28 mouse cellular contexts compared by ENCODE assay signal in the genomic region with DNA sequence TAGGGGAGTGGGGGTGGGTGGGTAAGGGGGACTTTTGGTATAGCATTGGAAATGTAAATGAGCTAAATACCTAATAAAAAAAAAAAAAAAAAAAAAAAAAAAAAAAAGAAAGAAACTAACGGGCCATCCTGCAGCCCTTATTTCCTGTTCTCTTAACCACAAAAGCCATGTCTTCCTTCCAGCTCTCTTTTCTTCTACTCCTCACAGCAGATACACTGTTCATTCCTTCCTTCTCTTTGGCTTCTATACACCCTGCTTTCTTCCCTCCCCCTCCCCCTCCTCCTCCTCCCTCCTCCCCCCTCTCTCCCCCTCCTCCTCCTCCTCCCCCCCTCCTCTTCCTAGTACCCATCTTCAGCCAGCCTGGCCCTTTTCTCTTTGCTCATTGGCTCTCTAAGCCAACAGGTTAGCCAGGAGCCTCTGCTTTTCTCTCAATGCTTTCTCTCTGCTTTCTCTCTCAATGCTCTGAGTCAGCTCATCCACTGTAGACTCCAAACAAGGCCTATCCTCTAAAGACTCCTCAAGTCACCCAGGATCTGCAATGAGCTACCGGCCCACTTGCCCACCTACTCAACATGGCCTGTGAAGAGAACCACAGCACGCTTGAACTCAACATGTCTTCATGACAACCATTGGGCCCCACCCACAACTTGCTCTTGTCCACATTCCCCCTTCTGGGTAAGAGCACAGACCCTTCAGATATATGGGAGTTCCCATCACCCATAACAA. TPM values are rescaled to one million over a fixed set of nuclear protein-coding genes. Genes with fewer than 3 reads are reported as not detected.
A peak's percentile ranks its signal among the peaks of the same experiment; 100 is the strongest.
DNase-seq lines count a peak whose midpoint lies in the region; ATAC-seq and TF ChIP-seq lines count a peak whose summit lies in the region.
"Had no signal": no experiment of that assay in that cellular context is flagged by ENCODE, and none has a peak within 500 bp of the region (broad histone marks: within the 10 kb centered on the region; RNA-seq: fewer than 3 reads in every experiment).

No protein-coding gene starts in this region.

- no peak for ATAC-seq in midbrain, embryonic 11.5 days (ENCODE audit: low FRiP score)
- ATAC-seq in midbrain, postnatal 0 days (ENCODE audit: low FRiP score) = no peak
- peak; percentile 68 for ATAC-seq in CD4-positive, CD25-positive, alpha-beta regulatory T cell, adult 4 months
- ATAC-seq in common myeloid progenitor, adult 5-6 weeks (replicated peaks; ENCODE audit: low read depth, poor library complexity, severe bottlenecking) = peak; percentile 54; the same call in 1 of the 2 replicates
- ATAC-seq: forebrain, embryonic 15.5 days; hindbrain, postnatal 0 days; intestine, embryonic 16.5 days had no signal

- no peak overlapping the region for H3K4me2 ChIP-seq in midbrain, embryonic 11.5 days
- no peak overlapping the region for H3K4me2 ChIP-seq in midbrain, postnatal 0 days (ENCODE audit: low read depth, low read length, poor library complexity, severe bottlenecking)
- H3K4me2 ChIP-seq: embryonic facial prominence, embryonic 15.5 days; forebrain, embryonic 15.5 days; heart, embryonic 15.5 days; hindbrain, embryonic 13.5 days had no signal

- 94% methylated on average over 3 of the region's 3 CpGs for WGBS in midbrain, embryonic 11.5 days
- WGBS in midbrain, postnatal 0 days = 94% methylated on average over 3 of the region's 3 CpGs

- no peak overlapping the region for H3K9ac ChIP-seq in midbrain, embryonic 11.5 days (ENCODE audit: low read length)
- no peak overlapping the region for H3K9ac ChIP-seq in midbrain, postnatal 0 days (replicated peaks; ENCODE audit: low read length, poor library complexity, severe bottlenecking)
- H3K9ac ChIP-seq: embryonic facial prominence, embryonic 15.5 days; forebrain, embryonic 15.5 days; heart, embryonic 15.5 days; hindbrain, embryonic 13.5 days had no signal

- no peaks in the 10 kb centered on the region for H3K27me3 ChIP-seq in midbrain, embryonic 11.5 days (ENCODE audit: control insufficient read depth, insufficient read depth, low read length)
- no peaks in the 10 kb centered on the region for H3K27me3 ChIP-seq in midbrain, postnatal 0 days (ENCODE audit: insufficient read depth, low read length)
- H3K27me3 ChIP-seq: embryonic facial prominence, embryonic 15.5 days; forebrain, embryonic 15.5 days; heart, embryonic 15.5 days; hindbrain, embryonic 13.5 days had no signal

- H3K27ac ChIP-seq in midbrain, embryonic 11.5 days (ENCODE audit: low read depth, low read length) = no peak overlapping the region
- H3K27ac ChIP-seq in midbrain, postnatal 0 days (ENCODE audit: low read depth, low read length) = no peak overlapping the region
- H3K27ac ChIP-seq: embryonic facial prominence, embryonic 15.5 days; forebrain, embryonic 10.5 days; forebrain, embryonic 15.5 days; heart, embryonic 10.5 days; heart, embryonic 15.5 days; hindbrain, embryonic 13.5 days; hindbrain, postnatal 0 days had no signal

- no peaks in the 10 kb centered on the region for H3K36me3 ChIP-seq in midbrain, embryonic 11.5 days (ENCODE audit: control insufficient read depth, insufficient read depth, low read length)
- no peaks in the 10 kb centered on the region for H3K36me3 ChIP-seq in midbrain, postnatal 0 days (ENCODE audit: insufficient read depth, low read length)
- H3K36me3 ChIP-seq: embryonic facial prominence, embryonic 15.5 days; forebrain, embryonic 10.5 days; forebrain, embryonic 15.5 days; heart, embryonic 10.5 days; heart, embryonic 15.5 days; hindbrain, embryonic 13.5 days had no signal

- H3K4me3 ChIP-seq in midbrain, embryonic 11.5 days (ENCODE audit: low read depth, low read length) = no peak overlapping the region
- no peak overlapping the region for H3K4me3 ChIP-seq in midbrain, postnatal 0 days (ENCODE audit: low read depth, low read length)
- H3K4me3 ChIP-seq: embryonic facial prominence, embryonic 15.5 days; erythroblast, embryonic 14.5 days; forebrain, embryonic 10.5 days; forebrain, embryonic 15.5 days; heart, embryonic 10.5 days; heart, embryonic 15.5 days; hindbrain, embryonic 13.5 days had no signal

- no peaks in the 10 kb centered on the region for H3K4me1 ChIP-seq in midbrain, embryonic 11.5 days (ENCODE audit: control insufficient read depth, insufficient read depth, low read length)
- no peaks in the 10 kb centered on the region for H3K4me1 ChIP-seq in midbrain, postnatal 0 days (ENCODE audit: insufficient read depth, low read length)
- H3K4me1 ChIP-seq: embryonic facial prominence, embryonic 15.5 days; forebrain, embryonic 10.5 days; forebrain, embryonic 15.5 days; heart, embryonic 15.5 days; hindbrain, embryonic 13.5 days had no signal

- DNase-seq in midbrain, embryonic 11.5 days (ENCODE audit: low spot score, missing footprints) = peak; percentile 78
- DNase-seq in midbrain, postnatal 0 days (ENCODE audit: low spot score) = no peak
- peak; percentile 32 for DNase-seq in naive thymus-derived CD4-positive, alpha-beta T cell, adult 2 months (ENCODE audit: low read depth)
- DNase-seq in kidney, postnatal 36 days = no peak
- DNase-seq in yolk sac, embryonic 10.5 days (ENCODE audit: low spot score) = no peak
- no peak for DNase-seq in embryo, embryonic 11 days
- DNase-seq: adrenal gland, adult 8-10 months; cerebellum, adult 11 months; cerebellum, adult 9-11 months; cerebellum, postnatal 36 days; gastrocnemius, postnatal 36 days; heart, adult 18-20 months; heart, postnatal 14 days had no signal

- H3K9me3 ChIP-seq in midbrain, embryonic 11.5 days (ENCODE audit: control insufficient read depth, low read length) = no peaks in the 10 kb centered on the region
- no peaks in the 10 kb centered on the region for H3K9me3 ChIP-seq in midbrain, postnatal 0 days (ENCODE audit: low read length)
- H3K9me3 ChIP-seq: embryonic facial prominence, embryonic 15.5 days; forebrain, embryonic 10.5 days; forebrain, embryonic 15.5 days; heart, embryonic 10.5 days; heart, embryonic 15.5 days; hindbrain, embryonic 13.5 days had no signal

- TF ChIP-seq CTCF in midbrain, postnatal 0 days (IDR thresholded peaks at IDR 0.05) = no peak

RNA-seq across cellular contexts. Expression of a gene that starts 13.4 kb away (rescaled TPM):
- polyA plus RNA-seq in midbrain, embryonic 11.5 days (2014; fragmentation: Nextera tagmentation; extraction: Ambion mirVana) = not detected in 2 replicates
- not detected in 2 replicates for total RNA-seq in midbrain, postnatal 0 days (2014; rRNA removed)
- polyA plus RNA-seq in midbrain, postnatal 0 days (2015; fragmentation: Nextera tagmentation; extraction: Ambion mirVana) = 0.17 TPM in 1 of 2 replicates, not detected in the other
- polyA plus RNA-seq in CD4-positive, CD25-positive, alpha-beta regulatory T cell, adult 4 months (2017; shearing (Covaris generic)) = 100 to 1,000 TPM; 309 to 452 TPM
- total RNA-seq in common myeloid progenitor, adult 5-6 weeks (2017) = not detected in 2 replicates
- total RNA-seq: adrenal gland, postnatal 4 days; gastrocnemius, adult 8-10 months; gastrocnemius, postnatal 36 days; heart, adult 18-20 months; heart, postnatal 14 days; hematopoietic stem cell, adult 5-6 weeks; hindbrain, postnatal 0 days had no signal
- polyA plus RNA-seq: brain, embryonic 14.5 days; erythroblast, embryonic 14.5 days; forebrain, embryonic 10.5 days; forebrain, embryonic 15.5 days; heart, embryonic 10.5 days; heart, embryonic 15.5 days; hindbrain, embryonic 13.5 days; intestine, embryonic 16.5 days had no signal

Comparison
In these comparisons a context has a peak if more than half of its experiments do, and no peak if none do; other contexts are left out.
1. DNase-seq: peak in midbrain, embryonic 11.5 days (single experiment) and naive thymus-derived CD4-positive, alpha-beta T cell, adult 2 months (single experiment); none in midbrain, postnatal 0 days (single experiment), kidney, postnatal 36 days (0 of 2), yolk sac, embryonic 10.5 days (single experiment) and embryo, embryonic 11 days (single experiment).
2. ATAC-seq: peak in CD4-positive, CD25-positive, alpha-beta regulatory T cell, adult 4 months (single experiment) and common myeloid progenitor, adult 5-6 weeks (single experiment); none in midbrain, embryonic 11.5 days (single experiment) and midbrain, postnatal 0 days (single experiment).
3. RNA of a gene that starts 13.4 kb away (polyA plus RNA-seq): 309 to 452 TPM in CD4-positive, CD25-positive, alpha-beta regulatory T cell, adult 4 months; 0.17 TPM in midbrain, postnatal 0 days and not detected in midbrain, embryonic 11.5 days; every median in the first group is over 100 times any median in the second.